Mouse (Mus musculus) heart, embryonic 16.5 days (tissue): Measurements from ENCODE around the gene Gdap1l1. TPM values are rescaled to one million over a fixed set of nuclear protein-coding genes. Genes with fewer than 3 reads are reported as not detected.

Experiments
- ATAC-seq: fragments of 200-750 bp; cut with Nextera tagmentation; replicated peaks from 2 replicates; pipeline ENCODE4 v1.8.0; 2017; ENCODE audit warnings: moderate number of reproducible peaks; ENCODE audit not compliant: insufficient read depth, low FRiP score; ENCODE audit errors: extremely low read depth
- H3K27ac ChIP-seq: fragments of 300-500 bp; sonication (generic); 2 replicates; pipeline ENCODE4 v1.5.1; 2014; ENCODE audit warnings: mild to moderate bottlenecking, low read length, control low read depth, moderate library complexity
- H3K27me3 ChIP-seq: fragments of 300-500 bp; sonication (generic); 2 replicates; pipeline ENCODE4 v1.6.1; 2014; ENCODE audit warnings: low read length, mixed read lengths; ENCODE audit not compliant: control insufficient read depth, insufficient read depth
- H3K36me3 ChIP-seq: fragments of 300-500 bp; sonication (generic); 2 replicates; pipeline ENCODE4 v1.6.1; 2014; ENCODE audit not compliant: control insufficient read depth, insufficient read depth
- H3K4me1 ChIP-seq: fragments of 300-500 bp; sonication (generic); 2 replicates; pipeline ENCODE4 v1.6.1; 2014; ENCODE audit warnings: low read length, mixed read lengths; ENCODE audit not compliant: control insufficient read depth, insufficient read depth
- H3K4me2 ChIP-seq: fragments of 300-500 bp; sonication (generic); 2 replicates; pipeline ENCODE4 v1.6.1; 2014; ENCODE audit warnings: low read depth, mild to moderate bottlenecking, control low read depth, low read length
- H3K4me3 ChIP-seq: fragments of 300-500 bp; sonication (generic); 2 replicates; pipeline ENCODE4 v1.5.1; 2014; ENCODE audit warnings: mild to moderate bottlenecking, control low read depth, low read length
- H3K9ac ChIP-seq: fragments of 300-500 bp; sonication (generic); 2 replicates; pipeline ENCODE4 v1.6.1; 2014; ENCODE audit warnings: low read length, control low read depth
- H3K9me3 ChIP-seq: fragments of 300-500 bp; sonication (generic); replicated peaks from 2 replicates; pipeline ENCODE4 v1.6.1; 2016; ENCODE audit warnings: low read length; ENCODE audit not compliant: control insufficient read depth
- WGBS: fragments of 180-500 bp; shearing (Covaris S2); extraction: QIAGEN DNeasy Blood & Tissue Kit; methylation state at CpG from one replicate; pipeline ENCODE4 v1.1.7; 2014; 5-methylcytosine and 5-hydroxymethylcytosine counted together
- polyA plus RNA-seq: library from polyadenylated mRNA; unstranded; fragments of >200 nt; fragmentation: Nextera tagmentation; extraction: Ambion mirVana; gene quantifications from 2 replicates; pipeline ENCODE4 v1.2.1, GENCODE M21; 2015

Gene Gdap1l1
- polyA plus RNA-seq = 0.18 and 0.36 TPM in 2 replicates

DNA sequence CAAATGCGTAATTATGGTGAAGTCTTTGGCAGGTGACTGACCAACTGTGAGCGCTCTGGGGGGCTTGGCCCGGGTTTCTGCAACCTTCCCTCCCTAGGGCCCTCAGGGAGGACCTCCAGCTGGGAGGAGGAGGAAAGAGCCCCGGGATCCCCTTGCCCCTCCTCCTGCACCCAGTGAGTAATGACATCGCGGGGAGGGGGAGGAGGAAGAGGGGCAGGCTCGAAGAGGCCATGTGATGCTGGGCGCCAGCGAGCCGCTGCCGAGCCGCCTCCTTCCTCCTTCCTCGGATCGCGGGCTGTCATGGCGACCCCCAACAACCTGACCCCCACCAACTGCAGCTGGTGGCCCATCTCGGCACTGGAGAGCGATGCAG, at the start of gene Gdap1l1:
TSS of gene Gdap1l1 (plus strand) at position 231 of the 373 bp plus-strand sequence.
- under 1% methylated on average over 18 of the region's 18 CpGs for WGBS
- no peak within 1 kb of the TSS for H3K9ac ChIP-seq
- H3K4me3 ChIP-seq = peak within 1 kb of the TSS; percentile 25
- peak within 1 kb of the TSS; percentile 49 for H3K4me2 ChIP-seq
- no peaks in the 10 kb centered on the region for H3K36me3 ChIP-seq
- no peak for ATAC-seq
- peaks cover 4% of the 10 kb centered on the region for H3K4me1 ChIP-seq
- H3K27me3 ChIP-seq = peaks cover 14% of the 10 kb centered on the region
- no peak within 1 kb of the TSS for H3K27ac ChIP-seq
- H3K9me3 ChIP-seq = no peaks in the 10 kb centered on the region

DNA sequence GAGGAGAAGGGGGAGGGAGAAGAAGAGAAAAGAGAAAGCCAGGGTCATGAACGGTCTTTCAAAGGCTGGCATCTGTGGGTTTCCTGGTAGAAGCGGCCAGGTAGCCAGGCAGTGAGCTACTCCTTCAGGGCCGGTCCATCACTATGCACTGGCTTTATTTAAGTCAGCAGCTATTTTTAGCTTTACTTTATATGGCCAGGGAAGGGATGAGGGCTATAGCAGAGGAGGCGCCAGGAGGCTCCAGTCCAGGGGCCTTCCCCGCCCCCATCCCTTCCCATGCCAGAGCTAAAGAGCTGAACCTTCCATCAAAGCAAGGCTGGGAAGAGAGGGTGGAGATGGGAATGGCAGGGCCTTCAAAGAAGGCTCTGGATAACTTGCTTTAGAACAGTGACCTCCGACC, 45.8 kb upstream of the Gdap1l1 start:
- Histone ChIP-seq H3K4me1 (peaks cover 24% of the 10 kb centered on the region), H3K9ac (peak overlapping the region; percentile 77), H3K9me3 (no peaks in the 10 kb centered on the region; the same call in 1 of the 2 replicates), H3K4me2 (peak overlapping the region; percentile 74), H3K27me3 (no peaks in the 10 kb centered on the region), H3K36me3 (peaks cover 12% of the 10 kb centered on the region), H3K27ac (peak overlapping the region; percentile 98), H3K4me3 (peak overlapping the region; percentile 44)
- WGBS = 21% methylated on average over 6 of the region's 6 CpGs
- peak; percentile 90 for ATAC-seq

DNA sequence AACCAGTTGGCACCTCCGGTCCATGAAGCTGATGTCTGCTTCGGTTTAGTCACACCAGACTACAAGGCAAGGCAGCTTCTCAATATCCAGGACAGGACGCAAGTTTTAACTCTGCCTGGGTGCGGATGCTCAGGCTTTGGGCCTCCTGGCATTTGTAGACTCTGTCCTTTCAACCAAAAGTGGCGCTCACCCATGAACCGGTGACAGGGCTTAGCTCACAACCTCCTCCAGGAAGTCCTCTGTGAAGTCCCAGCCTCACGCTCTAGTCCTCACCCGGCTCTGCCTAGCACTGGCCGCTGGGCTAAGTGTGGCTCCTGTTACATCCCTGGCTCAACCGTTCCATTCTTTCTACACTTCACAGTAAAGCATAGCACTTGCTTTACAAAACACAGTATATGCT, 45.0 kb upstream of the Gdap1l1 start:
- Histone ChIP-seq H3K9me3 (no peaks in the 10 kb centered on the region; the same call in 1 of the 2 replicates), H3K9ac (peak overlapping the region; percentile 86), H3K36me3 (peaks cover 12% of the 10 kb centered on the region), H3K4me3 (peak overlapping the region; percentile 67), H3K4me2 (peak overlapping the region; percentile 74), H3K4me1 (peaks cover 18% of the 10 kb centered on the region), H3K27ac (peak overlapping the region; percentile 98), H3K27me3 (no peaks in the 10 kb centered on the region)
- no peak for ATAC-seq
- WGBS = 48% methylated on average over 10 of the region's 10 CpGs

DNA sequence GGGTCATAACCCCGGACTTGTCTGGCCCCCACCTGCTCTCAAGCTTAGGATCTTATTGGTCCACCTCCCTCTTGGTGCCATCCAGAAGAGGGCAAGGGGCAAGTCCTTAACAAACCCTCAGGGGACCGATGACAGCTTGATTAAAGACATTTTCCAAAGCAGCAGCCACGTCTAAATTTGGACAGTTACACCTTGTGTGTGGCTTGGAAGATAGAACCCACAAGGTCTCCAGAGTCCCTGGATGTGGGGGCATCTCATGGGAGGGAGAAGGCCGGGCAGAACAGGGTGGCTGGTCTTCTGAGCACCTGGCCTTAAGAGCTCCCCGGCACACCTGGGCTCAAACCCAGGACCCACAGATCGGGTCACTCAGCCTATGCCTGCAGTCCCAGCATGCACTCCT, 44.3 kb upstream of the Gdap1l1 start:
- H3K27ac ChIP-seq = peak overlapping the region; percentile 98
- no peaks in the 10 kb centered on the region for H3K27me3 ChIP-seq
- H3K36me3 ChIP-seq = peaks cover 5% of the 10 kb centered on the region
- 34% methylated on average over 6 of the region's 6 CpGs for WGBS
- H3K9me3 ChIP-seq = no peaks in the 10 kb centered on the region; the same call in 1 of the 2 replicates
- H3K4me1 ChIP-seq = peaks cover 23% of the 10 kb centered on the region
- peak overlapping the region; percentile 67 for H3K4me3 ChIP-seq
- peak overlapping the region; percentile 74 for H3K4me2 ChIP-seq
- peak overlapping the region; percentile 86 for H3K9ac ChIP-seq
- no peak for ATAC-seq

DNA sequence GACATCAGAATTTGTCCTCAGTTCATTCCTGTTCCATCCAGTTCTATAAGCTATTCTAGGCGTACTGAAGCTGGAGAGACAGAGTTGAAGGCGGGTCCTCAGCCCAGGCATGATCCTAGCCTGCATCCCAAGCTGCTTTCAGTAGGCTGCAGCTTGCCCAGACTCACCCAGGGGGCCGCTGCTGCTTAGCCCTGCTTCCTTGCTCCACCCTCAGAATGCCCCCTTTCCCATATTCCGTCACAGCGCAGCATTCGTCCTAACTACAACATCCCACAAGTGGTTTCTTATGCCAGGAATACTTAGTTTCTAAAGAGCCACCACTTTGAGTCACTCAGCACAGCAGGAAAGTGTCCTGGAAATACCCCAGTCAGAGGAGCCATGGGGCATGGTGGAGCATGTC, 43.3 kb upstream of the Gdap1l1 start:
- peak overlapping the region; percentile 98 for H3K27ac ChIP-seq
- H3K9me3 ChIP-seq = no peaks in the 10 kb centered on the region
- H3K4me2 ChIP-seq = peak overlapping the region; percentile 74
- WGBS = 41% methylated on average over 6 of the region's 6 CpGs
- no peak for ATAC-seq
- peak overlapping the region; percentile 86 for H3K9ac ChIP-seq
- peak overlapping the region; percentile 67 for H3K4me3 ChIP-seq
- H3K27me3 ChIP-seq = no peaks in the 10 kb centered on the region
- no peaks in the 10 kb centered on the region for H3K36me3 ChIP-seq
- peaks cover 31% of the 10 kb centered on the region for H3K4me1 ChIP-seq

DNA sequence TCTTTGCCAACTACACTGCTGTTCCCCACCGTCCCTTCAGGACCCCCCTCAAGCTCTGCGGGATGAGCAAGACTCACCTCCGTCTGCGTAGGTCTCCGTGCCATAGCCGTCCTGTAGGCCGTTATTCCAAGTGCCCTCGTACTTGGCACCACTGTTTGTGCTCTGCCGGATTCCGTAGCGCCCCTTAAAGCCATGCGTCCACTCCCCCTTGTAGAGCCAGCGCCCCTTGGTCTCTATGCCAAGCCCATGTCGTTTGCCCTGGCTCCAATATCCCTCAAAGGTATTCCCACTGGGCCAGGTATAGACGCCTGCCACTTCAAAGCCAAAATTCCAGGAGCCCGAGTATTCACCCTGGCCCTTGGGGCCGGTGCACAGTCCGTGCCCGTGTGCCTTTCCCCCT, 41.2 kb upstream of the Gdap1l1 start:
- Histone ChIP-seq H3K4me2 (peak overlapping the region; percentile 74), H3K4me1 (peaks cover 15% of the 10 kb centered on the region), H3K4me3 (peak overlapping the region; percentile 67), H3K9me3 (no peaks in the 10 kb centered on the region), H3K27ac (peak overlapping the region; percentile 93), H3K9ac (peak overlapping the region; percentile 86), H3K36me3 (no peaks in the 10 kb centered on the region), H3K27me3 (no peaks in the 10 kb centered on the region)
- WGBS = 54% methylated on average over 19 of the region's 19 CpGs
- no peak for ATAC-seq

DNA sequence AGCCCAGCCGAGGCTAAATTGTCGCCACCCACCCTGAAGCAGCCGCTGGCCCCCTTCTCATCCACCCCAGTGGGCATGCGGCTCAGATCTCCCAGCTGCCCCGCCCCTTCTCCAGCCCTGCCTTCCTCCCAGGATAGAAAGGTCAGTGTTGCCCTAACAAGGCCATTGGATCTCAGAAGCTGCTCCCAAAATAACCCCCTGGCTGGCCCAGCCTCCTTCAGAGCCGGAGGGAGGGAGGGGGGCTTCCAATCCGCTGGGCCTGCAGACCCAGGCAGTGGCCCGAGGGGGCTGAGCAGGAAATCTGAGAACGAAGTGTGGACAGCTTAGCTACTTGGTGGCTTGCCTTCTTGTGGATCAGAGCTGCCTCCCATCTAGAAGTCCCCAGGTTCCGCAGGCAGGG, 40.4 kb upstream of the Gdap1l1 start, which contains the start of gene Jph2:
TSS of gene Jph2 (minus strand) at position 89 of the 400 bp plus-strand sequence.
- 9% methylated on average over 10 of the region's 10 CpGs for WGBS
- peak; percentile 90 for ATAC-seq
- Histone ChIP-seq H3K9ac (peak within 1 kb of the TSS; percentile 86), H3K27ac (peak within 1 kb of the TSS; percentile 93), H3K4me3 (peak within 1 kb of the TSS; percentile 67), H3K36me3 (no peaks in the 10 kb centered on the region), H3K9me3 (no peaks in the 10 kb centered on the region), H3K4me2 (peak within 1 kb of the TSS; percentile 74), H3K27me3 (no peaks in the 10 kb centered on the region), H3K4me1 (peaks cover 13% of the 10 kb centered on the region)

DNA sequence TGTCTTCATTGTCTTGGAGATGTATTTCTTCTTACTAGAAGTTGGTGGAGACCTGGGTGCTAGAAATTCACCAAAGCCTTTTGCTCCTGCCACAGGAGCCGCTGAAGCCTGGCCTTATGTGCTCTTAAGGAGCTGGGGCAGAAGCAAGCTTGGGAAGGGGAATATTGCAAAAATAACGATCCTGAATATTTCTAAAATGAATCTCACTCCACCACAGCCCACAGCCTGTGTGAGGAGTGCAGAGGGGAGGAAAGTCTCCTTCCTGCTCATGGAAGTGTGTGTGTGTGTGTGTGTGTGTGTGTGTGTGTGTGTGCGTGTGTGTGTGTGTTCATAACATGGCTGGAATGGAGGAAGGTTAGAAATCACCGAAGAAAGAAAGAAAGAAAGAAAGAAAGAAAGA, 39.5 kb upstream of the Gdap1l1 start:
- H3K4me1 ChIP-seq = peaks cover 13% of the 10 kb centered on the region
- peak overlapping the region; percentile 74 for H3K4me2 ChIP-seq
- peak overlapping the region; percentile 93 for H3K27ac ChIP-seq
- H3K9me3 ChIP-seq = no peaks in the 10 kb centered on the region
- 58% methylated on average over 4 of the region's 4 CpGs for WGBS
- no peaks in the 10 kb centered on the region for H3K27me3 ChIP-seq
- H3K36me3 ChIP-seq = no peaks in the 10 kb centered on the region
- peak overlapping the region; percentile 59 for H3K9ac ChIP-seq
- peak overlapping the region; percentile 67 for H3K4me3 ChIP-seq
- ATAC-seq = no peak

DNA sequence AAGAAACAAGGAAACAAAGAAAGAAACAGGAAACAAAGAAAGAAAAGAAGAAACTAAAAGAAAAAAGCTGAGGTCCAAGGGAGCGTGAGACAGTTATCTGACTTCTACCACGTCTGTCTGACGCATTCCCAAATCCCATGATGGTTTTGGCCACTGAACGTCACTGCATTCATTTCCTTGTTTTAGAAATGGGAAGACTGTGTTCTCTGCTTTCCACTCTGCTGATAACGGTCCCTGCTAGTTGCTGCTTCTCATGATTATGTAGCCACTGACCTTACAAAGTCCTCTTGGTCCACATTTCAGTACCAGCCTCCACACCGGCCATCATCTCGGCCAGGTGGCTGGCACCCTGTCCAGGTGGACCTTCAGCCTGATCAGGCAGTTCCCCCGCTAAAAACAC, 39.1 kb upstream of the Gdap1l1 start:
- no peaks in the 10 kb centered on the region for H3K9me3 ChIP-seq
- peaks cover 13% of the 10 kb centered on the region for H3K4me1 ChIP-seq
- 29% methylated on average over 8 of the region's 8 CpGs for WGBS
- peak overlapping the region; percentile 14; the same call in 1 of the 2 replicates for H3K9ac ChIP-seq
- no peaks in the 10 kb centered on the region for H3K27me3 ChIP-seq
- peak overlapping the region; percentile 10; the same call in 1 of the 2 replicates for H3K4me2 ChIP-seq
- H3K36me3 ChIP-seq = no peaks in the 10 kb centered on the region
- peak overlapping the region; percentile 33 for H3K27ac ChIP-seq
- H3K4me3 ChIP-seq = no peak overlapping the region
- no peak for ATAC-seq
